Mouse (Mus musculus) erythroblast, adult 5-6 weeks (primary cell): ENCODE results near the gene Tlr8. TPM values are rescaled to one million over a fixed set of nuclear protein-coding genes. Genes with fewer than 3 reads are reported as not detected.

Experiments used
- ATAC-seq: replicated peaks from 2 replicates; pipeline ENCODE4 v1.8.0; 2016; ENCODE audit warnings: moderate number of reproducible peaks, mild to moderate bottlenecking, moderate TSS enrichment, inconsistent platforms; ENCODE audit not compliant: poor library complexity, low FRiP score, severe bottlenecking
- total RNA-seq, 2 experiments: library from RNA; stranded (forward) in 1 of 2; stranded (reverse) in 1 of 2; fragments of 150-400 nt in 1 of 2; fragments of 200-764, 138-1000 nt in 1 of 2; gene quantifications; 2 replicates each; pipeline versions ENCODE4 v1.2.3 to v1.2.4; 2015 to 2017; ENCODE audit warnings: low replicate concordance in 2 of 2

The Tlr8 gene
- total RNA-seq, 2 experiments from 2014 or later = 11.2 to 11.7 TPM

GRCm38 (mm10) chrX:167207741-167208505, 56.2 kb downstream of the Tlr8 start:
- ATAC-seq = no peak

GRCm38 (mm10) chrX:167205813-167206520, 58.2 kb downstream of the Tlr8 start:
- no peak for ATAC-seq

GRCm38 (mm10) chrX:167201365-167201764, 62.8 kb downstream of the Tlr8 start:
- ATAC-seq = no peak

- no peak for ATAC-seq
Measured at GRCm38 (mm10) chrX:167195228-167195649, 68.9 kb downstream of the Tlr8 start.

Other genes starting within 250 kb of the Tlr8 start
- 1,938 and 2,125 TPM in 2 replicates for gene Tmsb4x, start 55.0 kb downstream of the Tlr8 start, total RNA-seq (2015; ENCODE audit: low replicate concordance)
- gene Tmsb4x, start 55.0 kb downstream of the Tlr8 start, total RNA-seq (2017; ENCODE audit: low replicate concordance) = 844 and 1,294 TPM in 2 replicates
- 11.1 and 36.7 TPM in 2 replicates for gene Tlr7, start 66.2 kb upstream of the Tlr8 start, total RNA-seq (2015; ENCODE audit: low replicate concordance)
- gene Tlr7, start 66.2 kb upstream of the Tlr8 start, total RNA-seq (2017; ENCODE audit: low replicate concordance) = 3.5 and 16.2 TPM in 2 replicates
- 8.8 and 11.7 TPM in 2 replicates for gene Prps2, start 118.4 kb upstream of the Tlr8 start, total RNA-seq (2015; ENCODE audit: low replicate concordance)
- 2.9 and 9.7 TPM in 2 replicates for gene Prps2, start 118.4 kb upstream of the Tlr8 start, total RNA-seq (2017; ENCODE audit: low replicate concordance)